In the genomic region with DNA sequence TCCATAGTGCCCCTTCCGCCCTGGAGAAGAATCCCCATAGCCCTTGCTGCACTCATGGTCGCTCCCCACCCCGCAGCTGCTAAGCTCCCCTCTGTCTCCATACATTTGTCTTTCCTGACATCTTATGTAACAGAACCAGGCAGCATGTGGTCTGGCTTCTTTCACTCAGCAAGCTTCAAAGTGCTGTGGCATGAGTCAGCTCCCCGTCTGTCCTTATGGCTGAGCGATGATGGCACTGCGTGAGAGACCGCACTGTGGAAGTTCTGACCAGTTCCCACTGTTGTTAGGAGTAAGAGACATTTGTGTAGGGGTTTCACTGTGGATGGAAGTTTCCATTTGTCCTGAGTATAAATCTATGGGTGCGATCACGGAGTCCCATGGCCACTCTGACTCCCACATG, we compare ENCODE assay signal across 10 mouse cellular contexts.
DNase-seq lines count a peak whose midpoint lies in the region; ATAC-seq lines count a peak whose summit lies in the region.
"Had no signal": no experiment of that assay in that cellular context is flagged by ENCODE, and none has a peak within 500 bp of the region (broad histone marks: within the 10 kb centered on the region; RNA-seq: fewer than 3 reads in every experiment).

No protein-coding gene starts in this region.

- peak overlapping the region; percentile 30 to 53; a peak in 3 of 4 replicates for H3K27ac ChIP-seq in heart, embryonic 14.5 days (replicated peaks in 1 of 2; ENCODE audit: control insufficient read depth in 1 of 2, insufficient read depth in 1 of 2, low read depth in 2 of 2, low read length in 2 of 2)
- H3K27ac ChIP-seq in forebrain, embryonic 16.5 days (ENCODE audit: low read length), result no peak overlapping the region
- H3K27ac ChIP-seq: hindbrain, embryonic 15.5 days; macrophage had no signal

- no peaks in the 10 kb centered on the region for H3K9me3 ChIP-seq in heart, embryonic 14.5 days (ENCODE audit: control insufficient read depth, low read length)
- no peaks in the 10 kb centered on the region for H3K9me3 ChIP-seq in forebrain, embryonic 16.5 days (ENCODE audit: control insufficient read depth, low read length)
- H3K9me3 ChIP-seq: hindbrain, embryonic 15.5 days had no signal

- peak overlapping the region; percentile 36 for H3K4me2 ChIP-seq in heart, embryonic 14.5 days (ENCODE audit: low read length)
- H3K4me2 ChIP-seq in forebrain, embryonic 16.5 days (ENCODE audit: low read length), result no peak overlapping the region
- H3K4me2 ChIP-seq: hindbrain, embryonic 15.5 days had no signal

- no peak overlapping the region for H3K4me3 ChIP-seq in heart, embryonic 14.5 days (ENCODE audit: control insufficient read depth in 1 of 2, insufficient read depth in 1 of 2, low read depth in 1 of 2, low read length in 2 of 2)
- no peak overlapping the region for H3K4me3 ChIP-seq in forebrain, embryonic 16.5 days (replicated peaks; ENCODE audit: low read length)
- H3K4me3 ChIP-seq: hindbrain, embryonic 15.5 days had no signal

- H3K9ac ChIP-seq in heart, embryonic 14.5 days (ENCODE audit: low read length), result no peak overlapping the region
- no peak overlapping the region for H3K9ac ChIP-seq in forebrain, embryonic 16.5 days (replicated peaks; ENCODE audit: low read depth, low read length)
- H3K9ac ChIP-seq: hindbrain, embryonic 15.5 days had no signal

- no peaks in the 10 kb centered on the region for H3K27me3 ChIP-seq in heart, embryonic 14.5 days (ENCODE audit: control insufficient read depth, insufficient read depth, low read length)
- no peaks in the 10 kb centered on the region for H3K27me3 ChIP-seq in forebrain, embryonic 16.5 days (replicated peaks; ENCODE audit: control insufficient read depth, insufficient read depth, low read length)
- H3K27me3 ChIP-seq: hindbrain, embryonic 15.5 days had no signal

- DNase-seq in frontal cortex, postnatal 36 days (ENCODE audit: low spot score in 2 of 2), result peak; percentile 35 to 52
- no peak for DNase-seq in frontal cortex, postnatal 10 days (ENCODE audit: low spot score in 2 of 2)
- DNase-seq in right cerebral cortex, adult 18-20 months, result peak; percentile 67
- no peak for DNase-seq in right cerebral cortex, postnatal 4 days
- peak; percentile 65 for DNase-seq in yolk sac, embryonic 10.5 days (ENCODE audit: low spot score)
- DNase-seq in ovary, adult 18-20 months (ENCODE audit: low spot score), result no peak

- ATAC-seq in heart, embryonic 14.5 days (ENCODE audit: insufficient number of reproducible peaks, insufficient read depth, low FRiP score, low read depth), result 0 out of 2 replicates have a peak, but pooled peaks have one; percentile 24
- no peak for ATAC-seq in forebrain, embryonic 16.5 days

- H3K4me1 ChIP-seq in heart, embryonic 14.5 days (ENCODE audit: control insufficient read depth in 2 of 2, insufficient read depth in 2 of 2, low read length in 2 of 2), result peaks cover 19% of the 10 kb centered on the region in 2 experiments
- no peaks in the 10 kb centered on the region for H3K4me1 ChIP-seq in forebrain, embryonic 16.5 days (replicated peaks; ENCODE audit: control insufficient read depth, insufficient read depth, low read length)
- H3K4me1 ChIP-seq: hindbrain, embryonic 15.5 days had no signal

- 17% methylated on average over 9 of the region's 9 CpGs for whole genome bisulfite sequencing in heart, embryonic 14.5 days
- 81% methylated on average over 9 of the region's 9 CpGs for whole genome bisulfite sequencing in forebrain, embryonic 16.5 days

- no peaks in the 10 kb centered on the region for H3K36me3 ChIP-seq in heart, embryonic 14.5 days (ENCODE audit: control insufficient read depth, insufficient read depth, low read length)
- H3K36me3 ChIP-seq in forebrain, embryonic 16.5 days (ENCODE audit: control insufficient read depth, insufficient read depth), result no peaks in the 10 kb centered on the region
- H3K36me3 ChIP-seq: hindbrain, embryonic 15.5 days had no signal

Comparison
In these comparisons a context has a peak if more than half of its experiments do, and no peak if none do; other contexts are left out.
1. DNase-seq: peak in frontal cortex, postnatal 36 days (2 of 2), right cerebral cortex, adult 18-20 months (single experiment) and yolk sac, embryonic 10.5 days (single experiment); none in frontal cortex, postnatal 10 days (0 of 2), right cerebral cortex, postnatal 4 days (single experiment) and ovary, adult 18-20 months (single experiment).